Mouse (Mus musculus) testis, adult 2 months (tissue): Measurements from ENCODE around the gene Cnih3.

Experiments
- CTCF ChIP-seq: fragments of 200-500 bp; IDR thresholded peaks from 2 replicates; pipeline ENCODE4 v1.5.1; 2012; ENCODE audit warnings: low read depth, mild to moderate bottlenecking, inconsistent platforms, low read length, moderate library complexity; ENCODE audit not compliant: control insufficient read depth, insufficient read depth, insufficient replicate concordance
- POLR2A ChIP-seq: fragments of 200-500 bp; IDR thresholded peaks from 2 replicates; pipeline ENCODE4 v1.6.1; 2012; ENCODE audit warnings: low read depth, mild to moderate bottlenecking, inconsistent platforms, low read length, moderate library complexity; ENCODE audit not compliant: control insufficient read depth

- no peak for TF ChIP-seq POLR2A
- no peak for TF ChIP-seq CTCF
These were observed 6.1 kb downstream of the Cnih3 start for GRCm38 (mm10) chr1:181358526-181358925.
